Mouse (Mus musculus): ENCODE data around the gene Cdcp1.

- TF ChIP-seq CTCF (IDR thresholded peaks at IDR 0.05; ENCODE audit: control insufficient read depth, insufficient read depth, insufficient replicate concordance, low read depth, low read length) (no peak), POLR2A (IDR thresholded peaks at IDR 0.05; ENCODE audit: control insufficient read depth, low read depth, low read length) (no peak)
Observed at GRCm38 (mm10) chr9:123183226-123183625, 32.6 kb downstream of the Cdcp1 start.

Measured in testis, adult 2 months (tissue).